Mouse (Mus musculus) induced T-regulatory cell, adult 2 months (primary cell): ENCODE results near the gene Rrp7a.
A peak's percentile ranks its signal among the peaks of the same experiment; 100 is the strongest.

Experiments
- DNase-seq: peaks from one replicate; pipeline ENCODE4 v3.0.0-alpha.2; 2012; ENCODE audit warnings: low read depth

Rrp7a gene

DNA sequence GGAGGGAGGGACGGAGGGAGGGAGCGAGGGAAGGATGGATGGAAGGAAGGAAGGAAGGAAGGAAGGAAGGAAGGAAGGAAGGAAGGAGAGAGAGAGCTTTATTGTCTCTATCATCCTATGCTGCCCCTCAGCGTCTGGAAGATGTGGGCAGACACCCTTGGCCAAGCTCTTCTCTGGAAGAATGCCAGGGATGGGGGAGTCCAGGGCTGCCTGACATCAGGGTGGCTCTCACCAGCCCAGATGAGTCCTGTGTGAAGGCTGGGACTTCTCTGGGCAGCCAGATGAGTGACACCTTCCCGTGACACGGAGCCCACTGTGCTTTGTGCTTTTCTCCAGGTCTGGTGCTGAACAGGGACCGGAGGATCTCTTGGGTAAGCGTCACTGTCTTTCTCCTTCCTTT lies 10.7 kb downstream of the Rrp7a start:
- DNase-seq = no peak

DNA sequence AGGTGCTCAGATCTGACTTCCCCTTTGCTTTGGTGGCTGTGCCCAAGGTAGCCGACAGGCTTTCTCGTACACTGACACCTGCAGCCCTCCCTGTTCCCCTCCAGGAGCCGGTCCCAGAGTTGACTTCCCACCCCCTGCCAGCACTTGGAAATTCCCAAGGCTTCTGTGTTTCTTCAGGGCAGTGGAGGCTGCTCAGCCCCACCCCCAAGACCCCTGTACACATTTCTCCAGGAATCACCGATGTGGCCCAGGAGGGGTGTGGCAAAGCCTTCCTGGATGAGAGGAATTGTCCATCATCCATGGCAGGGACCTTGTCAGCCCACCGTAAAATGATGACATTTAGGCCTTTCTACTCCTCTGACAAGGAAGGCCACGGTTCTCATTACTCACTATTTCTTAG lies 11.3 kb downstream of the Rrp7a start:
- DNase-seq = no peak

DNA sequence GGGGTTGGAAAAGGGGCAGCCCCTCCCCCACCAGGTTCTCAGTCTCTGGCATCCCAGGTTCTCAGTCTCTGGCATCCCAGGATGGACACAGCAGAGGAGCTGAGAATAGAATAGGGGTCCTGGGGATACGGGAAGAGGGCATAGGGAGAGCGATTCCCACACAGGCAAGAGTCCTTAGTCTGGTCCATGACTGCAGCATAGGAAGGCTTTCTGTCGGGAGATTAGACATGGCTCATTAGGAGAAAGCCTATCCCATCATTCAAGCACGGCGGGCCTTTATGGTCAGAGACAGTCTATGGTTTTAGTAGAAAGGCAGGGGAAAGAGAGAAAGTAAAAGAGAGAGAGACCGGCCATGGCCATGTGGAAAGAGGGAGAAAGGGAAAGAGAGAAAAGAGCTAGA lies 14.8 kb downstream of the Rrp7a start:
- no peak for DNase-seq

DNA sequence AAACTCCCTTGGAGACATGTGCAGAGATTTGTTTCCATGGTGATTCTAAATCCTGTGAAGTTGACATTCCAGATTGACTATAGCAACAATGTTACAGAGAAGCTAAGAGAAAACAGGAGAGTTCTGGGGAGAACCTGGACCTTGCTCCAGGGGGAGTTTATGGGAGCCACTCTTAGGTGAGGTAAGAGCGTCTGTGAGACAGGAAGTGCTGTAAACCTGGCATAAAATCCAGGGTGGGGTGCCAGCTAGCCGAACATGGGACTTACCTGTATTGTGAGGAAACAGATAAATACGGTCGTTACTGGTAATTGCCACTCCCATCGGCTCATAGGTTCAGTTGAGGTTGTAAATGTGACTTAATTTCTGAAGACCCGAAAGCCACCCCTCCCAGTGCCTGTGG lies 16.2 kb downstream of the Rrp7a start:
- no peak for DNase-seq

DNA sequence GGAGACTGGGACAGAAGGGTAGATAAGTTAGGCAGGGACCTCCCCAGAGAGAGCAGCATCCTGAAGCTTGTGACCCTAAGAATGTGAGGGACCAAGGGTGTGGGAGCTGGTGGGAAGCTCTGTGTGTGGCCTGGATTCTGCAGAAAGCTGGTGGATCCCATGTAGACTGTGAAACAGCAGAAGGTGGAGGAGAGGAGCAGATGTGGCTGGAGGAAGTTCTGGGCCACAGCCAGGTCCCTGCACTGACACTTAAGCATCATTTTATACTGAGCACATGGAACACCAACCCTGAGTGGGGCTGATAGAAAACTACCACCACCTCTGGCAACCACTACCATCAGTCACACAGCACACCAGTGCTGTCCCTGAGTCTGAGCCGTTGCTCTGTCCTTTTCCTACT lies 19.5 kb downstream of the Rrp7a start:
- DNase-seq = no peak

DNA sequence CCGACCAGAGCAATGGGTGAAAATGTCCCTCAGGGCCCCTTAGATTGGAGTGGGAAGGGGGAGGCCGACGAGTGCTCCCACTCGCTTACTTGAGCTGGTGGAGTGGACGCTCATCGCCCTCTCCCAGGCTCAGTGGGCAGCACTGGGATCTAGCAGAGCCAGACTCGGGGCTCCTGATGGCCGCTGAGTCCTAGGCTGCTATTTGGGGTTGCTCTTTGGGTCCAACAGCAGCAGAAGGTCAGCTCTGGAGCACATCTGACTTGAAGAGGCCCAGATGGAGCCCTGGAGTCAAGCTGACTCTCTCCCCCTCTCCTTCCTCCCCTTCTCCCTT lies 22.3 kb downstream of the Rrp7a start:
- no peak for DNase-seq

DNA sequence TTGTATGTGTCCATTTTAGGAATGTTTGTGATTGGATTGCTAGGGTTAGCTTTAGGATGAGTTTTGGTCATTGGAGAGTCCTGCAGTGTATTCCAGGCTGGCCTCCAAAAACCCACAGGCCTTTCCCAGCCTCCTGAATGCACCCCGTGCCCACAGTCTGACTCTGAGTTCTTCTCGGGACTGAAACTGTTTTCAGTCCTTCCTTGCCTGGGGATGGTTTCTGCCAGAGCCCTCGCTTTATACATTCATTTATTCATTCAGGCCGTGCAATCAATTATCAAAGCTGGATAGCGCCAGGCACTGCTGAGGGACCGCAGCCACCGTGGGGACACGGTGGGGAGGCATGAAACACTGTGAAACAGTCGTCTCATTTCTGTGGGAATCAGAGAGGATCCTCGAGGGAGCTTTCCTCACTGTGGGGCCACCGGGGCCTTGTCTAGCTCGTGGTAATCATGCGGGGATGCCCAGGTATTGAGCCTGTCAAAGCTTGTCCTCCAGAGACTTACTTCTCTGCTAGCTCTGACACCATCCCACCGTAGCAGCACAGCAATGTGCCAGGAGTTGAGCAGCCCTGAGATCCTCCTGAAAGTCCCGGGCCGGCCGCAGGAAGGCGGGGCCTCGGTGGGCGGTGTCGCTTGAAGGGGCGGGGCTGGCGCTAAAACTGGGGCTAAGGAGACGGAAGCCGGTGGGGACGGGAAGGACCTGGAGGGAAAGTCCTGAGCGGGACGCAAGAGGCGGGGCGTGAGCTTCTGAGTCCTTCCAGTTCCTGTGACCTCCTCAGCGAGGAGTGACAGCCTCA lies 22.9 kb downstream of the Rrp7a start:
- peak; percentile 97 for DNase-seq

DNA sequence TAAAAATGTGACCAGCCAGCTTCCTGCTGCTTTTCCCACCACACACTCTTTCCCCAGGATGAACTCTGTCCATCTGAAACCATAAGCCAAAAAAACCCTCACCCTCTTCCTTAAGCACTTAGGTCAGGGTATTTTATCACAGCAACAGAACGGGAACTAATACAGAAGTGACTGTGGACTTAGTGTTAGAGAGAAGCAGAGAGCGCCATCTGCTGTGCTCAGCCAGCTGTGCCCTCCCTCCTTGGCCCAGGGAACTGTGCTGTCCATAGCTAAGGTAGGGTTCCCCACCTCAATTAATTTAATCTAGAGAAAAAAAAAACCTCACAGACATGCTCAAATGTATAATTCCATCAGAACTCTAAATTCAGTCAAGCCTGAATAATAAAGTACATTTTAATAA lies 26.7 kb downstream of the Rrp7a start:
- DNase-seq = peak; percentile 60

DNA sequence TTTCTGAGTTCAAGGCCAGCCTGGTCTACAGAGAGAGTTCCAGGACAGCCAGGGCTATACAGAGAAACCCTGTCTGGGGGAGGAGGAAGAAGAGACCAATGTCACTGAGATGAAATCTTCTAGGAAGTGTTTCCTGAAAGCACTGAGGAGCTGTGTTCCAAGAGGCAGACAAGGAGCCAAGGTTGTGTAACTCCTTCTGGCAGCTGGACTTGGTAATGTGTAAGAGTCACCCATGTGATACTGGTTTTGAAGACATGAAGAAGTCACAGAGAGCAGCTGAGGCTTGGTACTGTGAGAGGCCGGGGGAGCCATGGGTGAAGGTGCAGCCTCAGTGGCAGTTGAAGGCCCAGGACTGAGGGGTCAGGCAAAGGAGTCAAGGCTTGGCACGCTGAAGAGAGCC lies 28.9 kb downstream of the Rrp7a start:
- no peak for DNase-seq

DNA sequence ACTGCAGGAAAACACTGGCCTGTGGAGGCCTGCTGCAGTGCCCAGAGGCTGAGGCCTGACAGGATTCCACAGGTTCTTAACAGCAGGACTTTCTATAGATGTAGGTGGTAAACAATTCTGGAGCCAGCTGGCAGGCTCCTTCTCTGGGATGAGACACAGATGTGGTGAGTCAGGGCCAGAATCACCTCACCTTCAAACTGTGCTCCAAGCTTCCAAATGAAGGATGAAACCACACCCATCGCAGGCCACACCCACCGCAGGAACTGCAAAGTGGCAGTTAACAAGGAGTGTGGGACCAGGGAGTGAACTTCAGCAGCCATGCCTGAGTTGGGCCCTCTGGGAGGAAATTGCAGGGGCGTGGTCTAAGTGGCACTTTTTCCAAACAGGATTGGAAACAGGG lies 31.7 kb downstream of the Rrp7a start:
- DNase-seq = no peak

DNA sequence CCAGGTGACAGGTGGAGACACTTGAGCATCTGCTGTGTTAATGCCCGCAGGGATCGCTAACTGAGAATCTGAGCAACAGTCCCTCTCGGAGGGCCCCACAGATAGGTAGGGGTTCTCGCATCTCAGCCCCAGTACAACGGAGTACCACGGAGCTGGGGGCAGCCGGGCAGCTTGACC lies 33.3 kb downstream of the Rrp7a start, which contains the start of gene Serhl:
Gene Serhl (plus strand): TSS at position 78 of the 177 bp plus-strand sequence.
- DNase-seq = no peak

DNA sequence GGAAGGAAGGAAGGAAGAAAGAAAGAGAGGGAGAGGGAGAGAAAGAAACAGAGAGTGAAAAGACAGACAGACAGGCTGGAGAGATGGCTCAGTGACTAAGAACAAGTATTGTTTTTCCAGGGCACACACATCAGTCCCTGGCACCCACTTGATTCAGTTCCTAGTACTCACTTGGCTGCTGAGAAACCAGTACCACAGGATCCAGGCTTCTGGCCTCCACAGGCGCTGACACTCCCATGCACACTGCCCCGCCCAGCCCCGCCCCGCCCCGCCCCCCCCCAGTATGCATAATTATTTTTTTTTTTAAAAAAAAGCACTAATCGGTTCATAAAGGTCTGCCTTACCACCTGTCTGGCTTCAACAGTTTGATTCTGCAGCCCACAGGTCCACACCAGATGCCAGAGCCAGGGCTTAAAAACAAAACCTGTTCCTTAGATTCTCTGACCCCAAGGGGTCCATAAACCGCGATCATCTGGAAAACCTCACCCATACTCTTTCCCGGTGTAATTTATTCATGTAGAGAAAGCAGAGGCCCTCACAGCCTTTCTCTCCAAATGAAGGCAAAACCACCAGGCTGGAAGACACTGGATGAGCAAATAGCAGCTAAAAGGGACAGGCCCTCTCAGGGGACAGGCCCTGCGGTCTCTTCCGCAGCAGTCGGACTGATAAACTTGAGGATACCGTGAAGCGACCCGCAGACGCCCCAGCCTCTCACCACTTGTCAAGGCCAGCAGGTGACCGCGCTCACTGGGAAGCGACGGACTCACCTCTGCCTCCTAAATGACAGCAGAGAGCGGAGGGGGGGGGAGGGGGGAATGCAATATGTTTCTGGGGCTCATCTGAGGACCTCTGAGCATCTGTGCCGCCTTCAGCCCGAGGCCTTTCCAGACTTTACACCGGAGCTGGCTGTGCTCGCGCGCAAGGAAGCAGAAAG lies 33.8 kb downstream of the Rrp7a start:
- DNase-seq = no peak

DNA sequence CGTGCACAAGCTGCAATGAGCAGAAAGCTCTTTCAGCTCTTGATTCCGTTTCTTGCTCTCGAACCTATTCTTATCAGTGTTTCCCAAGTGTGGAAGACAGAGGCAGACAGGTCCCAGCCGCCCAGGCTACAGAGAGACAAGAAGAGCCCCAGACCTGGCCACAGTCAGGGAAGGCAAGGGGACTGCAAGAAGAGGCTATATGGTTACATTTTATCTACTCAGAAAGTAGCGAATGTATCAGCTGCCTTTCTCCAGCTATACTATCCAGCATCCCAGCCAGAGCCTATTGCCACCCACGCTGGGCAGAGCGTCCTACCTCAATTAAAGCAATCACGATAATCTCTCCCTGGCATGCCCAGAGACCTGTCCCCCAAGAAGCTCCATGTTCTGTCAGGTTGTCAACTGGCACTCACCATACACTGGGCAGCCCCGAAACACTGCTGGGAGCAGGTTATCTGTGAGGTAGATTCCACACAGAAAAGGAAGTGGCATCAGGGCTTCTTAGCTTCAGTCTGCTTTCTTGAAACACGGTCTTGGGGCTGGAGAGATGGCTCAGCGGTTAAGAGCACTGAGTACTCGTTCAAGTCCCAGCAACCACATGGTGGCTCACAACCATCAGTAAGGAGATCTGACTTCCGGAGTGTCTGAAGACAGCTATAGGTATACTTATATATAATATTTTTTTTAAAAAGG lies 35.8 kb downstream of the Rrp7a start:
- no peak for DNase-seq

DNA sequence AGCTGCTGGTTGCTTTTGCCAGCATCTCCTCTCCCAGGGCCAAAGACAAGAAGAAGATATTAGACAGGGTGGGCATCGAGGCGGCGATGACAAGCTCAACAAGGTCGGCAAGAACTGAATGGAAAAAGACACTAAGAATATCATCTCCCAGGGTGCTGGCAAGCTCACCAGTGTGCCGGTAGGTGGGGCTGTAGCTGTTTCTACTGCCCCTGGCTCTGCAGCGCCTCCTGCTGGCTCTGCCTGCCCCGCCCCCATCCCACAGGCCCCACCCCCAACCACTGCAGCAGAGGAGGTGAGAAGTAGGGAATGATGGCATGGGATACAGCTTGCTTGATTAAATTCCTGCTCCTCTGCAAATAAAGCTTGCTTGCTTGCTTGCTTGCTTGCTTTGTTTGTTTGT lies 36.7 kb downstream of the Rrp7a start:
- peak; percentile 84 for DNase-seq

DNA sequence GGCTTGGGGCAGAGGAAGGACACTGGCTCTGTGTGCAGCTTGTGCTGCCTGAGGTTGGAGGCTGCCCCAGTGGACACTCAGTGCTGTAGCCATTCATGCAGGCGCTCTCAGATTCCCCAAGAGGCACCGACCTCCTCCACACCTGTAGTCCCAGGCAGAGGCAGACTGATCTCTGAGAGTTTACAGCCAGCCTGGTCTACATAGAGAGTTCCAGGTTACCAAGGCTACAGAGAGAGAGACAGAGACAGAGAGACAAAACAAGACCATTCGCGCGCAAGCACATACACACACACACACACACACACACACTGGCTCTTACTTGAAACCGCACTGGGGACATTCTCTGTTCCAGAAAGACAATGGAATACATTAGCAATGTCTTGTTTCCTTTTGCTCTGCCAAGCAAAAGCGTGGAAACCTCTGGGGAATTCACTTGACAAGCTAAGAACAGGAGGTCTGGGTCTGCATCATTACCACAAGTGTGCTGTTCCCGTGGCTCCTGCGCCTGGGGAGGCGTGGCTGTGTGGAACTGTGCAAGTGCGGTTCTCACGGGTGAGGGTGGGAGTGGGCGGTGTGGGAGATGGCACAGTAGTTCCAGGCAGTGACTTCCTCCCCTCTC lies 38.5 kb downstream of the Rrp7a start:
- DNase-seq = peak; percentile 55

DNA sequence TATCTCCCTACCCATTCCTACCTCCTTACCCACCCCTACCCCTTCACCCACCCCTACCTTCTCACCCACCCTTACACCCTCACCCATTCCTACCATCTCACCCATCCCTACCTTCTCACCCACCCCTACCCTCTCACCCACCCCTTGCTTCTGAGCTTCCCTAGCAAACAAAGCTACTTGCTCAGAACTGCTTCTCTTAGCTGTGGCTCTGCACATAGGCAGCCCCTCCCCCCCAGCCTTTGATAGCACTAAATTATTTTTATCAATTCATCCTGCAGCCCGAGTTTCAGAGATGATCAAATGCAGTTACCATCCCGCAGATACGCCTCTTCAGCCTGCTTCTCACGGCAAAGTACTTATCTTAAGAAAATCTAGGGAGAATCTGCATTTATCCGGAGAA lies 39.1 kb downstream of the Rrp7a start:
- DNase-seq = no peak

DNA sequence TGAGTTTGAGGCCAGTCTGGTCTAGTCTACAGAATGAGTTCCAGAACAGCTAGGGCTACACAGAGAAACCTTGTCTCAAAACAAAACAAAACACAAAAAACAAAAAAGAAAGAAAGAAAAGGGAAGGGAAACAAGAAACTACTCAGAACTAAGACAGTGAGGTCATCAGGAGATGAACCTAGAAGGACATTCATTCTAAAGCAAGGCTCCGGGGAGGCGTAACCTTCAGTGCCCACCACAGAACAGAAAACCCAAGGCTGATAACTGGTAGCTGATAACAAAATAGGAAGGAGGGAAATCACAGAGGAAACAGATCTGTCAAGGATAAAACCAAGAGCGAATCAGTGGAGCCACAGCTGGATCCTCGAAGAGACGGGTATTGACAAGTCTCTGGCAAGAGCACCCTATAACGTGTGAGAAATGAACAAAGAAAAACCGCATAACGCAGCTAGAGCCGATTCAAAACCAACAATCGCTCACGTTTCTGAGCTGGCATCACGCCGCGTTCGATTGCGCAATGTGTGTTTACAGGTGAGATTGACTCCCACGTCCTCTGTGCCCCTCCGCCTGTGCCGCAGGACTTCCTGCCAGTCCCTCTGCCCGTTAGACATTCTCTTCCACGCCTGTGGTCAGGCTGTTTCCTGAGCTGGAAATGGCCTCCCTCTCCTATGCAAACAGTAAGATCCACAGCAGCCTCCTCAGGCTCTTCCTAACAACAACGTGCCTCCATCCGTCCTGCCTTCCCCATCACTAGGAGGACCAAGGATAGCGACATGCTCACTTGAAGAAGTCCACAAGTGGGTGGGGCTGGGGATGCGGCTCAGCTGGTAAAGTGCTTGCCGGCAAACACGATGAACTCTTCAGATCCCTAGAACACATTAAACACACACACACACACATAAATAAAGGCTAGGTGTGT lies 46.7 kb downstream of the Rrp7a start:
- peak; percentile 83 for DNase-seq

DNA sequence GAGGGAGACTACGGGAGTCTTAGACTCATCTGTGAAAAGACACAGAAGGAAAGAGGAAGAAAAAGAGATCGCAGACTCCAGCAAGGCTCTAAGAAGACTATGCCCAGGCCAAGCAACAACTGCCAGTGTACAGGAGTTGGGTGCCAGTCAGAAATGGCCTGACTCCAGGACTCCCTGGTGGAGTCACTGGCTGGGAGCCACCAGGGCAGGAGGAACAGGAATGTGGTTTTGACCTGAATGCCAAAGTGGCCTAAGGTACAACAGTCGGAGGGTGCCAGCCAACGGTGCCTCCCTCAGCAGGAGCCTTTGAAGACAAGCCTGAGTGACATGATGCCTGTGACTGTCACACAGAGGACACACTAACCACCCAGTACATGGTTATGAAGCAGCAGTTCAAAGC lies 48.4 kb downstream of the Rrp7a start:
- no peak for DNase-seq

DNA sequence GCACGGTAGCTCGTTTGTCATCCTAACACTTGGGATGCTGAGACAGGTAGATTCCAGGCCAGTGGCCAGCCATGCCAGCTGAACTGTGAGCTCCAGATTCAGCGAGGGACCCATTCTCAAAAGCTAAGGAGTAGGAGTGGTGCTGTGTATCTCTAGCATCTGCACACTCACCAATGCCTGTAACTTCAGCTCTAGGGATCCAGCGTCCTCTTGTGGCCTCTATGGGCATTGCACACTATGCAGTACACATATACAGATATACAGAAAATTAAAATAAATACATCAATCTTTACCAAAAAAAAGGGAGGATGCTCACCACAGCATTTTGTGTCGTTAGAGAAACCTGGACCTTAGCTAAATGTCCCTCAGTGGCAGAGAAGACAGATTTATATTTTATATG lies 50.8 kb downstream of the Rrp7a start:
- no peak for DNase-seq

DNA sequence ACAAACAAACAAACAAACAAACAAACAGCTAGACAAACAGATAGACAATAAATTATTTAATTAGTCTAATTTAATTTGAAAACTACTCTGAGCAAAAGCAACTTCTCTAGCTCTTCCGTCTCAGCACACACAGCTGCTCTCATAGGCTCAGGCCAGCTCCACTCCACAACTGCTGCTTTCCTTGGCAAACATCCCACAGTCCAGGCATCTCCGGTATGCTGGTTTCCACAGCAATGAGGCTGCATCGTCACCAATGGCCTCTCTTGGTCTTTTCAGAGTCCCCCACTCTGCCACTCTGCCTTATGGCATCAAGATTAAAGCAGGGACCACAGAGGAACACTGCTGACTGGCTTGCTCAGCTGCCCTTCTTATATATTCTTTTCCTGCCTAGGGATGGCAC lies 51.7 kb downstream of the Rrp7a start:
- DNase-seq = no peak

DNA sequence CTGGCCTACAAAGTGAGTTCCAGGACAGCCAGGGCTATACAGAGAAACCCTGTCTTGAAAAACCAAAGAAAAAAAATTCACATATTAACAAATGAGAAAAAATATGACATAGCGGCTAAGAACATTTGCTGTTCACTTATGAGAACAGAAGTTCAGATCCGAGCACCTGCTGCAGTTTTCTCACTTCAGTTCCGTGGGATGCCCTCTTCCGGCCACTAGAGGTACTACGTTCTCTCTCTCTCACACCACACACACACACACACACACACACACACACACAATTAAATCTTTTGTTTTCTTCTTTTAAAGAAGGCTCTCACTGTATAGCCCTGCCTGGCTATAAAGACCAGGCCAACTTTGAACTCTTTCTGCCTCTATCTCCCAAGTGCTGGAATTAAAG lies 54.3 kb downstream of the Rrp7a start:
- no peak for DNase-seq

DNA sequence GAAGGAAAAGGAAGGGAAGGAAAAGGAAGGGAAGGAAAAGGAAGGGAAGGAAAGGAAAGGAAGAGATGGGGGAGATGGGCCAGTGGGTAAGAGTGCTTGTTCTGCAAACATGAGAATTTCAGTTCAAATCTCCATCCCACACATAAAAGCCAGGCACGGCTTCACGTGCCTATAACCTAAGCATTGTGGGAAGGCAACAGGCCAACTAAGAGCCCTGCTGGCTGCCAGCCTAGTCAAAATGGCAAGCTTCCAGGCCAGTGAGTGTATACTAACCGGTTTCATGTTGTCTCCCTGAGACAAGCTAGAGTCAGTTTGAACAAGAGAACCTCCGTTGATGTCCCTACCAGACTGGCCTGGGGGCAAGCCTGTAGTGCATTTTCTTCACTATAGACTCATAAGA lies 57.1 kb downstream of the Rrp7a start:
- no peak for DNase-seq
